Mouse (Mus musculus) cerebellum, adult 2 months (tissue): ENCODE data around the gene Klc1.

Source experiments
- CTCF ChIP-seq: fragments of 200-500 bp; IDR thresholded peaks from 2 replicates; pipeline ENCODE4 v1.5.1; 2011; ENCODE audit warnings: low read depth, mild to moderate bottlenecking, control low read depth, low read length, moderate library complexity, borderline replicate concordance; ENCODE audit not compliant: insufficient read depth
- POLR2A ChIP-seq: fragments of 200-500 bp; IDR thresholded peaks from 2 replicates; pipeline ENCODE4 v1.6.1; 2011; ENCODE audit warnings: low read length, control low read depth, borderline replicate concordance; ENCODE audit not compliant: insufficient read depth

GRCm38 (mm10) chr12:111829954-111830353, 71.3 kb downstream of the Klc1 start:
- TF ChIP-seq POLR2A (no peak), CTCF (no peak)
